Mouse (Mus musculus) naive thymus-derived CD4-positive, alpha-beta T cell, adult 2 months (primary cell): ENCODE results near the gene Fhdc1.

Experiments used
- DNase-seq: peaks from one replicate; pipeline ENCODE4 v3.0.0-alpha.2; 2011; ENCODE audit warnings: low read depth

Gene Fhdc1

GRCm38 (mm10) chr3:84431257-84431656, 49.0 kb downstream of the Fhdc1 start:
- no peak for DNase-seq

GRCm38 (mm10) chr3:84430152-84430551, 50.1 kb downstream of the Fhdc1 start:
- DNase-seq = no peak

GRCm38 (mm10) chr3:84428994-84429725, 51.1 kb downstream of the Fhdc1 start:
- no peak for DNase-seq

GRCm38 (mm10) chr3:84427779-84428178, 52.5 kb downstream of the Fhdc1 start:
- DNase-seq = no peak

GRCm38 (mm10) chr3:84422340-84422739, 57.9 kb downstream of the Fhdc1 start:
- DNase-seq = no peak

- no peak for DNase-seq
Measured at GRCm38 (mm10) chr3:84413868-84414267, 66.4 kb downstream of the Fhdc1 start.

GRCm38 (mm10) chr3:84412920-84413319, 67.3 kb downstream of the Fhdc1 start:
- DNase-seq = no peak

- no peak for DNase-seq
Measured at GRCm38 (mm10) chr3:84409474-84409862, 70.8 kb downstream of the Fhdc1 start.

- DNase-seq = no peak
Measured at GRCm38 (mm10) chr3:84408756-84409473, 71.3 kb downstream of the Fhdc1 start.

- no peak for DNase-seq
Measured at GRCm38 (mm10) chr3:84405523-84405922, 74.7 kb downstream of the Fhdc1 start.

- DNase-seq = no peak
Measured at GRCm38 (mm10) chr3:84403389-84403788, 76.8 kb downstream of the Fhdc1 start.

- no peak for DNase-seq
Measured at GRCm38 (mm10) chr3:84402716-84403115, 77.5 kb downstream of the Fhdc1 start.

GRCm38 (mm10) chr3:84397976-84398375, 82.3 kb downstream of the Fhdc1 start:
- no peak for DNase-seq

GRCm38 (mm10) chr3:84396240-84396639, 84.0 kb downstream of the Fhdc1 start:
- no peak for DNase-seq

- no peak for DNase-seq
Measured at GRCm38 (mm10) chr3:84395840-84396239, 84.4 kb downstream of the Fhdc1 start.

GRCm38 (mm10) chr3:84394841-84395447, 85.3 kb downstream of the Fhdc1 start:
- DNase-seq = peak; percentile 9
